Mouse (Mus musculus): ENCODE measurements around the gene Rbpjl.

Rbpjl gene

GRCm38 (mm10) chr2:164402906-164403305 is at the start of gene Rbpjl:
TSS of gene Rbpjl (plus strand) at chr2:164403141.
- peak; percentile 58 for DNase-seq (ENCODE audit: low spot score)

GRCm38 (mm10) chr2:164353356-164353755 is 49.6 kb upstream of the Rbpjl start:
- no peak for DNase-seq (ENCODE audit: low spot score)

GRCm38 (mm10) chr2:164356177-164356967 is 46.6 kb upstream of the Rbpjl start:
- no peak for DNase-seq (ENCODE audit: low spot score)

- DNase-seq (ENCODE audit: low spot score), result no peak
Measured at GRCm38 (mm10) chr2:164358373-164358772, 44.6 kb upstream of the Rbpjl start.

GRCm38 (mm10) chr2:164359031-164359430 is 43.9 kb upstream of the Rbpjl start:
- no peak for DNase-seq (ENCODE audit: low spot score)

GRCm38 (mm10) chr2:164359668-164360067 is 43.3 kb upstream of the Rbpjl start:
- DNase-seq (ENCODE audit: low spot score), result no peak

- no peak for DNase-seq (ENCODE audit: low spot score)
Measured at GRCm38 (mm10) chr2:164360974-164361657, 41.8 kb upstream of the Rbpjl start.

- DNase-seq (ENCODE audit: low spot score), result no peak
Measured at GRCm38 (mm10) chr2:164366947-164367346, 36.0 kb upstream of the Rbpjl start.

GRCm38 (mm10) chr2:164368620-164369105 is 34.3 kb upstream of the Rbpjl start:
- DNase-seq (ENCODE audit: low spot score), result no peak

GRCm38 (mm10) chr2:164371371-164371770 is 31.6 kb upstream of the Rbpjl start:
- DNase-seq (ENCODE audit: low spot score), result no peak

GRCm38 (mm10) chr2:164372408-164373053 is 30.4 kb upstream of the Rbpjl start:
- DNase-seq (ENCODE audit: low spot score), result no peak

GRCm38 (mm10) chr2:164373187-164373586 is 29.8 kb upstream of the Rbpjl start:
- DNase-seq (ENCODE audit: low spot score), result no peak

GRCm38 (mm10) chr2:164377478-164378426 is 25.2 kb upstream of the Rbpjl start:
- no peak for DNase-seq (ENCODE audit: low spot score)

- no peak for DNase-seq (ENCODE audit: low spot score)
Measured at GRCm38 (mm10) chr2:164381726-164382125, 21.2 kb upstream of the Rbpjl start.

- no peak for DNase-seq (ENCODE audit: low spot score)
Measured at GRCm38 (mm10) chr2:164382971-164383370, 20.0 kb upstream of the Rbpjl start.

GRCm38 (mm10) chr2:164383656-164384399 is 19.1 kb upstream of the Rbpjl start:
- DNase-seq (ENCODE audit: low spot score), result no peak

GRCm38 (mm10) chr2:164385927-164386763 is 16.8 kb upstream of the Rbpjl start:
- no peak for DNase-seq (ENCODE audit: low spot score)

GRCm38 (mm10) chr2:164386953-164387352 is 16.0 kb upstream of the Rbpjl start:
- DNase-seq (ENCODE audit: low spot score), result no peak

GRCm38 (mm10) chr2:164389020-164389419 is 13.9 kb upstream of the Rbpjl start, which contains the start of gene Slpi:
TSS of gene Slpi (minus strand) at chr2:164389095.
- no peak for DNase-seq (ENCODE audit: low spot score)

- peak; percentile 69 for DNase-seq (ENCODE audit: low spot score)
Measured at GRCm38 (mm10) chr2:164389499-164389898, 13.4 kb upstream of the Rbpjl start.

Measured in ovary, postnatal 10 days (tissue).